Mouse (Mus musculus) 3134 (cell line): ENCODE measurements around the gene Lmnb2.

ENCODE experiments used
- DNase-seq: peaks from one replicate; pipeline ENCODE4 v3.0.0-alpha.2; 2011; ENCODE audit warnings: low spot score; ENCODE audit not compliant: insufficient read length; ENCODE audit errors: extremely low read depth

The Lmnb2 gene

GRCm38 (mm10) chr10:80930361-80931152, 12.5 kb upstream of the Lmnb2 start:
- DNase-seq = peak; percentile 64

- peak; percentile 99 for DNase-seq
Observed at GRCm38 (mm10) chr10:80929299-80930226, 11.5 kb upstream of the Lmnb2 start, which contains the start of gene Gadd45b. Gene Gadd45b, plus strand, starts transcription at chr10:80930073.

- peak; percentile 90 for DNase-seq
Observed at GRCm38 (mm10) chr10:80928586-80929298, 10.7 kb upstream of the Lmnb2 start.

- no peak for DNase-seq
Observed at GRCm38 (mm10) chr10:80925472-80925871, 7.4 kb upstream of the Lmnb2 start.

GRCm38 (mm10) chr10:80921923-80922322, 3.9 kb upstream of the Lmnb2 start:
- DNase-seq = no peak

GRCm38 (mm10) chr10:80917336-80917778, 688 bp downstream of the Lmnb2 start:
- no peak for DNase-seq

- no peak for DNase-seq
Observed at GRCm38 (mm10) chr10:80915736-80916135, 2.3 kb downstream of the Lmnb2 start.

GRCm38 (mm10) chr10:80915260-80915659, 2.8 kb downstream of the Lmnb2 start:
- no peak for DNase-seq

GRCm38 (mm10) chr10:80914253-80914656, 3.8 kb downstream of the Lmnb2 start:
- no peak for DNase-seq

GRCm38 (mm10) chr10:80913364-80914011, 4.6 kb downstream of the Lmnb2 start:
- no peak for DNase-seq

- DNase-seq = no peak
Observed at GRCm38 (mm10) chr10:80911891-80912290, 6.2 kb downstream of the Lmnb2 start.

GRCm38 (mm10) chr10:80911354-80911753, 6.7 kb downstream of the Lmnb2 start:
- no peak for DNase-seq

- DNase-seq = no peak
Observed at GRCm38 (mm10) chr10:80909375-80910162, 8.5 kb downstream of the Lmnb2 start.

GRCm38 (mm10) chr10:80904709-80905108, 13.3 kb downstream of the Lmnb2 start:
- no peak for DNase-seq

- no peak for DNase-seq
Observed at GRCm38 (mm10) chr10:80904004-80904693, 13.9 kb downstream of the Lmnb2 start.

- no peak for DNase-seq
Observed at GRCm38 (mm10) chr10:80903282-80903681, 14.8 kb downstream of the Lmnb2 start.

- DNase-seq = no peak
Observed at GRCm38 (mm10) chr10:80902273-80902940, 15.6 kb downstream of the Lmnb2 start.
